Mouse (Mus musculus) midbrain, embryonic 15.5 days (tissue): Measurements from ENCODE around the gene Gipc3. TPM values are rescaled to one million over a fixed set of nuclear protein-coding genes. Genes with fewer than 3 reads are reported as not detected.

ENCODE experiments used
- ATAC-seq: fragments of 200-750 bp; cut with Nextera tagmentation; replicated peaks from 2 replicates; pipeline ENCODE4 v1.8.0; 2017; ENCODE audit warnings: moderate TSS enrichment
- H3K27ac ChIP-seq: fragments of 300-500 bp; sonication (generic); 2 replicates; pipeline ENCODE4 v1.5.1; 2015; ENCODE audit warnings: mild to moderate bottlenecking, inconsistent platforms
- H3K27me3 ChIP-seq: fragments of 300-500 bp; sonication (generic); replicated peaks from 2 replicates; pipeline ENCODE4 v1.6.1; 2015; ENCODE audit warnings: inconsistent platforms
- H3K36me3 ChIP-seq: fragments of 300-500 bp; sonication (generic); replicated peaks from 2 replicates; pipeline ENCODE4 v1.6.1; 2015; ENCODE audit warnings: inconsistent platforms
- H3K4me1 ChIP-seq: fragments of 300-500 bp; sonication (generic); 2 replicates; pipeline ENCODE4 v1.6.1; 2015; ENCODE audit warnings: inconsistent platforms
- H3K4me2 ChIP-seq: fragments of 300-500 bp; sonication (generic); 2 replicates; pipeline ENCODE4 v1.6.1; 2015; ENCODE audit warnings: inconsistent platforms, mild to moderate bottlenecking, moderate library complexity
- H3K4me3 ChIP-seq: fragments of 300-500 bp; sonication (generic); 2 replicates; pipeline ENCODE4 v1.5.1; 2015; ENCODE audit warnings: mild to moderate bottlenecking, inconsistent platforms
- H3K9ac ChIP-seq: fragments of 300-500 bp; sonication (generic); 2 replicates; pipeline ENCODE4 v1.6.1; 2015; ENCODE audit warnings: mild to moderate bottlenecking, inconsistent platforms
- H3K9me3 ChIP-seq: fragments of 300-500 bp; sonication (generic); 2 replicates; pipeline ENCODE4 v1.6.1; 2016; ENCODE audit warnings: inconsistent platforms
- WGBS: fragments of 180-500 bp; shearing (Covaris S2); methylation state at CpG from one replicate; pipeline ENCODE4 v1.1.7; 2015; ENCODE audit warnings: mixed read lengths; 5-methylcytosine and 5-hydroxymethylcytosine counted together
- polyA plus RNA-seq: library from polyadenylated mRNA; unstranded; fragments of >200 nt; fragmentation: Nextera tagmentation; extraction: Ambion mirVana; gene quantifications from 2 replicates; pipeline ENCODE4 v1.2.1, GENCODE M21; 2015

Gipc3 gene
- polyA plus RNA-seq, 1 experiment from 2014 or later: not detected

GRCm38 (mm10) chr10:81335393-81336340 is 7.4 kb downstream of the Gipc3 start:
- peaks cover 33% of the 10 kb centered on the region for H3K27me3 ChIP-seq
- no peaks in the 10 kb centered on the region for H3K4me1 ChIP-seq
- no peak overlapping the region for H3K27ac ChIP-seq
- ATAC-seq: no peak
- no peak overlapping the region for H3K4me3 ChIP-seq
- H3K4me2 ChIP-seq: no peak overlapping the region
- no peak overlapping the region for H3K9ac ChIP-seq
- 44% methylated on average over 15 of the region's 19 CpGs for WGBS
- no peaks in the 10 kb centered on the region for H3K36me3 ChIP-seq
- no peaks in the 10 kb centered on the region for H3K9me3 ChIP-seq

DNA sequence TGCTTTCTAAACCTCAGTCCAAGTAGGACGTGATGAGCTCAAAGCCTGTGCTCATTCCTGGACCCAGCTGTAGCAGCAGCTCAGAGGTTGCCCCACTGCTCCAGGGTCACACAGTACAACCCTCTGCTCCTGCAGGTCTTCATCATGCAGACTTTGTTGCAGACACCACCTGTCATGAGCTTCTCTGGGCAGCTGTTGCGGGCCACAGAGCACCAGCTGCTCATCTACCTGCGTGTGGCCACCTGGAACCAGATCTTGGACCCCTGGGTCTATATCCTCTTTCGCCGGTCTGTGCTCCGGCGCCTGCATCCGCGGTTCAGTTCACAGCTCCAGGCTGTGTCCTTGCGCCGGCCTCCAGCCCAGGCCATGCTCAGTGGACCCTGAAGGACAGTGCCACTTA is 8.7 kb downstream of the Gipc3 start:
- Histone ChIP-seq H3K4me3 (no peak overlapping the region), H3K36me3 (no peaks in the 10 kb centered on the region), H3K4me1 (no peaks in the 10 kb centered on the region), H3K27me3 (peaks cover 27% of the 10 kb centered on the region), H3K4me2 (no peak overlapping the region), H3K9me3 (no peaks in the 10 kb centered on the region), H3K9ac (no peak overlapping the region), H3K27ac (no peak overlapping the region)
- WGBS: 56% methylated on average over 11 of the region's 11 CpGs
- no peak for ATAC-seq

GRCm38 (mm10) chr10:81332277-81332676 is 10.8 kb downstream of the Gipc3 start:
- H3K9ac ChIP-seq: no peak overlapping the region
- no peaks in the 10 kb centered on the region for H3K4me1 ChIP-seq
- H3K27me3 ChIP-seq: peaks cover 23% of the 10 kb centered on the region
- no peak overlapping the region for H3K4me2 ChIP-seq
- no peak overlapping the region for H3K4me3 ChIP-seq
- H3K9me3 ChIP-seq: no peaks in the 10 kb centered on the region
- WGBS: 15% methylated on average over 29 of the region's 29 CpGs
- H3K36me3 ChIP-seq: no peaks in the 10 kb centered on the region
- no peak overlapping the region for H3K27ac ChIP-seq
- no peak for ATAC-seq

DNA sequence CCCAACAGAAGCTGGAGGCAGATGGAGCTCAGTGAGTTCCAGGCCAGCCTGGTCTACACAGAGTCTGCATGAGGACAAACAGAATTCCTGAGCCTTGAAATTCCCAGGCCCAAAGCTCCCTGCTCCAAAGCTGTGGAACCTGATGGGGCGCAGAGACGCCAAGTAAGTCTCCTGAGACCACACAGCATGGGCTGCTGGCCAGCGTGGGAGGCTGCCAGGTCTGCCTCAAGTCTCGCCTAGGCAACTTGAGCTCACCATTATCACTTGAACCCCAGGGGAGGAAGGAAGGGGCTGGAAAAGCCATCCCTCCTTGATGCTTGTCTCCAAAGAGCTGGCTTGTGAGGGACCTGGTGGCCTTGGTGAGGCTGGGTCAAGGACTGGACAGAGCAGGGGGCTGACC is 13.1 kb downstream of the Gipc3 start:
- Histone ChIP-seq H3K36me3 (peaks cover 12% of the 10 kb centered on the region), H3K4me3 (no peak overlapping the region), H3K27ac (no peak overlapping the region), H3K9me3 (no peaks in the 10 kb centered on the region), H3K27me3 (peaks cover 21% of the 10 kb centered on the region), H3K9ac (no peak overlapping the region), H3K4me2 (no peak overlapping the region), H3K4me1 (no peaks in the 10 kb centered on the region)
- WGBS: 66% methylated on average over 4 of the region's 4 CpGs
- no peak for ATAC-seq

DNA sequence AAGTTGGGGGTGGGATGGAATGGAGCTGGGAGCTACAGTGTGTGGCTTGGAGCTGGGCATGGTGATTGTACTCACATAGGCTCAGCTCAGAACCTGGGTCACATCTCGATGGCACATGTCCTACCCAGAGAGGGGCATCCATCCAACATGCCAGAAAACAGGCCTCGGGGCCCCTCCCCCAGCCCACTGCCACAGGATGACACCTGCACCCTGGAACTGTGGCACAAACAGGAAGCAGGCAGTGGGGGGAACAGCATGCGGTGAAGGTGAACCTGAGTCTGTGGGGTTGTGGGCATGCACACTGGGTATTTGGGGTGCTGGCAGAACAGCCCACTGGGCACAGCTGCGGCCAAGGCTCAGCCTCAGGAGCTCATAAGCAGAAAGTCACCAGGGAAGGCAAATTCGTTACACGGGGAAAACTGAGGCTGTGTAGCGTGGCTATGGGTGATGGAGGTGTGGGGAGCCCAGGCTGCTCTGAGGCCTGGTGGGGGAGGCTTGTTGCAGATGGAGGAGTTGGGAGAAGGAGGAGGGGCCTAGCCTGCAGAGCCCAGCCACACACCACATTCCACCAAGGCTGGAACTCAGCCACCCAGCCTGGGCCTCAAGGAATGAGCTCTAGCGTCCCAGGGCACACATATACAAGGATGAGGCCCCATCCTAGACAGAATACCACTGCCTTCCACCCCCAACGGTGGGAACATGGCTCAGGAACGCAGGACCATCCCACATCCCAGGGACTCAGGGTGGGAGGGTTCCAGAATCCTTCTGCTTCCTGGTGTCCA is 13.7 kb downstream of the Gipc3 start:
- Histone ChIP-seq H3K4me3 (no peak overlapping the region), H3K9me3 (no peaks in the 10 kb centered on the region), H3K27ac (no peak overlapping the region), H3K27me3 (peaks cover 18% of the 10 kb centered on the region), H3K4me1 (no peaks in the 10 kb centered on the region), H3K4me2 (no peak overlapping the region), H3K9ac (no peak overlapping the region), H3K36me3 (peaks cover 18% of the 10 kb centered on the region)
- no peak for ATAC-seq
- WGBS: 70% methylated on average over 10 of the region's 10 CpGs

DNA sequence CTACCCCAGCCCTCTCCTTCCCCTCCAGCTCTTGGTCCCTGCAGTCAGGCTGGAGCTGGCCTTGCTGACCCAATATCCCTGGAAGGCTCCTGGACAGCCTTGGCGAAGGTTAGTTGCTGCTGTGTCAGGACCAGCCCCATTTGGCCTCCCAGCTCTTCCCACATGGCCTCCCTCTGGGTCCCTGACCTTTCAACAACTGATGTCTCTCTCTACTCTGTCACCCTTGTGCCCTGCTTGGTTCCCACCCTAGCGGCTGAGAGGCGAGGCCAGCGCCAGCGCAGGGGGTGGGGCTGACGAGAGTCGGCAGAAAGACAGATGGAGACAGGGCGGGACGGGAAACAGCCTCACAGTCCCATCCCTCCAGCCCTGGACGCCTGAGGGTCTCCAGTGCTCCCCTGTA is 14.7 kb downstream of the Gipc3 start, which contains the start of gene Tbxa2r:
Gene Tbxa2r (plus strand): TSS at position 346 of the 400 bp plus-strand sequence.
- Histone ChIP-seq H3K9ac (no peak within 1 kb of the TSS), H3K4me3 (no peak within 1 kb of the TSS), H3K4me1 (no peaks in the 10 kb centered on the region), H3K9me3 (no peaks in the 10 kb centered on the region), H3K27me3 (peaks cover 17% of the 10 kb centered on the region), H3K4me2 (no peak within 1 kb of the TSS), H3K36me3 (peaks cover 28% of the 10 kb centered on the region), H3K27ac (no peak within 1 kb of the TSS)
- no peak for ATAC-seq
- WGBS: 11% methylated on average over 10 of the region's 10 CpGs

GRCm38 (mm10) chr10:81327959-81328358 is 15.1 kb downstream of the Gipc3 start:
- no peak overlapping the region for H3K9ac ChIP-seq
- no peak overlapping the region for H3K4me3 ChIP-seq
- H3K4me1 ChIP-seq: no peaks in the 10 kb centered on the region
- no peak overlapping the region for H3K27ac ChIP-seq
- no peak overlapping the region for H3K4me2 ChIP-seq
- no peaks in the 10 kb centered on the region for H3K9me3 ChIP-seq
- 68% methylated on average over 2 of the region's 2 CpGs for WGBS
- peaks cover 31% of the 10 kb centered on the region for H3K36me3 ChIP-seq
- H3K27me3 ChIP-seq: peaks cover 13% of the 10 kb centered on the region
- ATAC-seq: no peak

DNA sequence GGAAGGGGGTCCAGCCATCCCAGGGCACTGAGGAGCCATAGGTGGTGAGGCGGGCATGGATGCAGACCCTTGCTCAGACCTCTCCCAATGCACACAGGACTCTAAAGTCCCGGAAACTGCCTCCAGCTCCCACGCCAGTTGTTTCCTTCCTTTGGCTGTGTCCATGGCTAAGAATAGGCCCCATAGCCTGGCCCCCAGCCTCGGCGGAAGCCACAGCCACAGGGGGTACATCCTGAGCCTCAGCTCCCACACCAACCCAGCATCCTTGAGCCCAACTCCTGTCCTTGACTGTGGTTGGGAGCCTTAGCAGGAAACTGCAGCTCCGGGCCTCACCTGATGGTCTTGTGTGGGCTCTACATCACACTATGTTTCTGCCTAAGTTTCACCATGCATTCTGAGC is 16.2 kb downstream of the Gipc3 start:
- H3K4me2 ChIP-seq: no peak overlapping the region
- no peak overlapping the region for H3K27ac ChIP-seq
- 0 out of 2 replicates have a peak, but pooled peaks cover 3% of the 10 kb centered on the region for H3K27me3 ChIP-seq
- ATAC-seq: no peak
- H3K4me3 ChIP-seq: no peak overlapping the region
- WGBS: 89% methylated on average over 6 of the region's 6 CpGs
- H3K4me1 ChIP-seq: peaks cover 7% of the 10 kb centered on the region
- no peaks in the 10 kb centered on the region for H3K9me3 ChIP-seq
- H3K9ac ChIP-seq: no peak overlapping the region
- peaks cover 33% of the 10 kb centered on the region for H3K36me3 ChIP-seq

GRCm38 (mm10) chr10:81325781-81326180 is 17.3 kb downstream of the Gipc3 start:
- no peak overlapping the region for H3K4me3 ChIP-seq
- 94% methylated on average over 18 of the region's 18 CpGs for WGBS
- no peak overlapping the region for H3K9ac ChIP-seq
- peaks cover 11% of the 10 kb centered on the region for H3K4me1 ChIP-seq
- H3K9me3 ChIP-seq: no peaks in the 10 kb centered on the region
- peaks cover 33% of the 10 kb centered on the region for H3K36me3 ChIP-seq
- no peak overlapping the region for H3K4me2 ChIP-seq
- ATAC-seq: no peak
- no peaks in the 10 kb centered on the region for H3K27me3 ChIP-seq
- no peak overlapping the region for H3K27ac ChIP-seq

GRCm38 (mm10) chr10:81325176-81325575 is 17.9 kb downstream of the Gipc3 start:
- H3K36me3 ChIP-seq: peaks cover 33% of the 10 kb centered on the region
- WGBS: 95% methylated on average over 21 of the region's 21 CpGs
- ATAC-seq: no peak

DNA sequence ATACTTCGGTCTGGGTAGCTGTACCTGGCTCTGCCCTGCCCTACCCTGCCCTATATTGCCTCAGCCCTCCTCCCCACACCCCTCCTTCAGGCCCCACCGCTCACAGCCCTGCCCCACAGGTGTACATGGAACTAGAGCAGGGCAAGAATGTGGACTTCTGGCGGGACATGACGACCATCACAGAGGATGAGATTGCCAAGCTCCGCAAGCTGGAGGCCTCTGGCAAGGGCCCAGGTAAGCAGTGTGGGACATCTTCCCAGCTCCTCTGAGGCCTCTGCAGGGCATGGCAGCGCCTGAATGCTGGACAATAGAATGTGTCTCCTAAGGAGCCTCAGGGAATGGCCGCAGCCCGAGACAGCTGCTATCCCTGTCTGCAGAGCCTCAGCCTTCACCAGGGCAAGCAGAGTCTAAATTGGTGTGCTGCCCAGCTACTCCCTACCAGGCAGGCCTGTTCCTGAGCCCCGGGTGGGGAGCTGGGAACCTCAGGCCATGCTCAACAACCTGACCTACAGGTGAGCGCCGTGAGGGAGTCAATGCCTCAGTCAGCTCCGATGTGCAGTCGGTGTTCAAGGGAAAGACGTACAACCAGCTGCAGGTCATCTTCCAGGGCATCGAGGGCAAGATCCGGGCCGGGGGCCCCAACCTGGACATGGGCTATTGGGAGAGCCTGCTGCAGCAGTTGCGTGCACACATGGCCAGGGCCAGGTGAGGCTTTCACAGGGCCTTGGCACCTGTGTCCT is 19.1 kb downstream of the Gipc3 start:
- H3K9me3 ChIP-seq: no peaks in the 10 kb centered on the region
- no peak for ATAC-seq
- H3K4me3 ChIP-seq: no peak overlapping the region
- H3K36me3 ChIP-seq: peaks cover 33% of the 10 kb centered on the region
- H3K27me3 ChIP-seq: no peaks in the 10 kb centered on the region
- WGBS: 94% methylated on average over 18 of the region's 18 CpGs
- H3K9ac ChIP-seq: no peak overlapping the region
- no peak overlapping the region for H3K4me2 ChIP-seq
- no peak overlapping the region for H3K27ac ChIP-seq
- peaks cover 22% of the 10 kb centered on the region for H3K4me1 ChIP-seq

More at GRCm38 (mm10) chr10:81325176-81325575, 17.9 kb downstream of the Gipc3 start:
- peaks cover 11% of the 10 kb centered on the region for H3K4me1 ChIP-seq
- no peak overlapping the region for H3K4me3 ChIP-seq
- H3K9me3 ChIP-seq: no peaks in the 10 kb centered on the region
- H3K4me2 ChIP-seq: no peak overlapping the region
- no peak overlapping the region for H3K9ac ChIP-seq
- H3K27me3 ChIP-seq: no peaks in the 10 kb centered on the region
- no peak overlapping the region for H3K27ac ChIP-seq
